Mouse (Mus musculus) heart, adult 2 months (tissue): ENCODE results near the gene Rnf208. TPM values are rescaled to one million over a fixed set of nuclear protein-coding genes. Genes with fewer than 3 reads are reported as not detected.

Experiments used
- DNase-seq, 2 experiments: peaks; one replicate each; pipeline ENCODE4 v3.0.0; 2021
- H3K27ac ChIP-seq: fragments of 200-600 bp; 2 replicates; pipeline ENCODE4 v1.8.1; 2022
- H3K27me3 ChIP-seq: fragments of 200-500 bp; 2 replicates; pipeline ENCODE4 v1.6.1; 2012; ENCODE audit warnings: mild to moderate bottlenecking, low read length, inconsistent platforms, mixed read lengths; ENCODE audit not compliant: control insufficient read depth, insufficient read depth
- H3K36me3 ChIP-seq: fragments of 200-500 bp; 2 replicates; pipeline ENCODE4 v1.6.1; 2012; ENCODE audit warnings: low read length, inconsistent platforms; ENCODE audit not compliant: control insufficient read depth, insufficient read depth
- H3K4me1 ChIP-seq: fragments of 200-500 bp; 2 replicates; pipeline ENCODE4 v1.6.1; 2011; ENCODE audit warnings: low read length; ENCODE audit not compliant: control insufficient read depth, insufficient read depth
- H3K4me3 ChIP-seq: fragments of 200-600 bp; 2 replicates; pipeline ENCODE4 v1.8.1; 2022
- H3K79me2 ChIP-seq: fragments of 200-500 bp; replicated peaks from 2 replicates; pipeline ENCODE4 v1.6.1; 2012; ENCODE audit warnings: mild to moderate bottlenecking, inconsistent platforms, low read length, moderate library complexity, mixed read lengths; ENCODE audit not compliant: control insufficient read depth, insufficient read depth
- H3K9ac ChIP-seq: fragments of 200-500 bp; 2 replicates; pipeline ENCODE4 v1.6.1; 2012; ENCODE audit warnings: low read depth, mild to moderate bottlenecking, control low read depth, inconsistent platforms, low read length, mixed read lengths
- CTCF ChIP-seq: fragments of 200-600 bp; IDR thresholded peaks from 2 replicates; pipeline ENCODE4 v1.8.1; 2022; ENCODE audit warnings: antibody characterized with exemption, mild to moderate bottlenecking, moderate library complexity
- EP300 ChIP-seq: fragments of 200-500 bp; IDR thresholded peaks from 2 replicates; pipeline ENCODE4 v1.6.1; 2011; ENCODE audit warnings: low read depth, low read length, control low read depth; ENCODE audit not compliant: insufficient read depth
- POLR2A ChIP-seq: fragments of 200-500 bp; IDR thresholded peaks from 2 replicates; pipeline ENCODE4 v1.6.1; 2011; ENCODE audit warnings: mild to moderate bottlenecking, low read depth, low read length, control low read depth; ENCODE audit not compliant: insufficient read depth
- WGBS: fragments of 180-500 bp; shearing (Covaris S2); methylation state at CpG from one replicate; pipeline ENCODE4 v1.1.7; 2018; 5-methylcytosine and 5-hydroxymethylcytosine counted together
- intact Hi-C: fragments of 180-260 bp; cut with DNase I; formaldehyde crosslinking; loops from one replicate; pipeline ENCODE4 v1.15.1; 2025
- polyA plus RNA-seq: library from polyadenylated mRNA; depleted of rRNA; stranded (reverse); fragments of >200 nt; gene quantifications from 2 replicates; pipeline ENCODE4 v1.2.3, GENCODE M21; 2012
- total RNA-seq, 2 experiments: library from RNA; stranded (reverse); gene quantifications; 2 replicates each; pipeline ENCODE4 v1.2.3; 2021

Rnf208 gene
- total and polyA plus RNA-seq, 3 experiments = 0.47 to 2.4 (median 0.61) TPM

- no peak for DNase-seq
- H3K27ac ChIP-seq = no peak overlapping the region
- intact Hi-C loops = loop anchor here (5.0 kb wide), 1 partner anchor 45 kb away; the partner anchor contains the start of genes Anapc2 and Ssna1
- H3K9ac ChIP-seq = no peak overlapping the region
- no peak for TF ChIP-seq POLR2A
- no peak overlapping the region for H3K4me3 ChIP-seq
- WGBS = 77% methylated on average over 5 of the region's 5 CpGs
- no peaks in the 10 kb centered on the region for H3K27me3 ChIP-seq
- peaks cover 3% of the 10 kb centered on the region; the same call in 1 of the 2 replicates for H3K36me3 ChIP-seq
- no peaks in the 10 kb centered on the region for H3K79me2 ChIP-seq
- peaks cover 5% of the 10 kb centered on the region for H3K4me1 ChIP-seq
Measured at GRCm38 (mm10) chr2:25226864-25227263, 15.2 kb upstream of the Rnf208 start.

- no peak overlapping the region for H3K4me3 ChIP-seq
- no peak for DNase-seq
- H3K4me1 ChIP-seq = peaks cover 5% of the 10 kb centered on the region
- no peaks in the 10 kb centered on the region for H3K79me2 ChIP-seq
- H3K36me3 ChIP-seq = peaks cover 3% of the 10 kb centered on the region; the same call in 1 of the 2 replicates
- intact Hi-C loops = loop anchor here (5.0 kb wide), 1 partner anchor 45 kb away; the partner anchor contains the start of genes Anapc2 and Ssna1
- H3K27ac ChIP-seq = no peak overlapping the region
- H3K27me3 ChIP-seq = no peaks in the 10 kb centered on the region
- TF ChIP-seq EP300 = no peak
- TF ChIP-seq POLR2A = no peak
- no peak for TF ChIP-seq CTCF
- 95% methylated on average over 4 of the region's 4 CpGs for WGBS
- no peak overlapping the region for H3K9ac ChIP-seq
Measured at GRCm38 (mm10) chr2:25227406-25227805, 14.6 kb upstream of the Rnf208 start.

- intact Hi-C loops = loop anchor here (1.0 to 5.0 kb wide), 3 partner anchors 26 to 44 kb away; partner anchors contain the start of genes Anapc2, Ssna1 and Tmem203
- Histone ChIP-seq H3K9ac (no peak overlapping the region; the same call in 1 of the 2 replicates), H3K27ac (peak overlapping the region; percentile 85), H3K27me3 (no peaks in the 10 kb centered on the region), H3K4me3 (peak overlapping the region; percentile 36; the same call in 1 of the 2 replicates), H3K79me2 (no peaks in the 10 kb centered on the region), H3K36me3 (no peaks in the 10 kb centered on the region; the same call in 1 of the 2 replicates), H3K4me1 (peaks cover 4% of the 10 kb centered on the region)
- DNase-seq = peak; percentile 84 to 90
- peak; percentile 83 for TF ChIP-seq CTCF
- TF ChIP-seq EP300 = peak; percentile 63; the same call in 1 of the 2 replicates
- TF ChIP-seq POLR2A = no peak
- WGBS = under 1% methylated on average over 7 of the region's 7 CpGs
Measured at GRCm38 (mm10) chr2:25228431-25228889, 13.6 kb upstream of the Rnf208 start.

GRCm38 (mm10) chr2:25228995-25229530 lies 13.0 kb upstream of the Rnf208 start:
- no peaks in the 10 kb centered on the region; the same call in 1 of the 2 replicates for H3K36me3 ChIP-seq
- 71% methylated on average over 6 of the region's 6 CpGs for WGBS
- DNase-seq = no peak
- intact Hi-C loops = loop anchor here (1.0 to 5.0 kb wide), 3 partner anchors 26 to 43 kb away; partner anchors contain the start of genes Anapc2, Ssna1 and Tmem203
- H3K4me3 ChIP-seq = no peak overlapping the region
- H3K9ac ChIP-seq = 0 out of 2 replicates have a peak overlapping the region, but pooled peaks have one; percentile 8
- peaks cover 4% of the 10 kb centered on the region for H3K4me1 ChIP-seq
- H3K27me3 ChIP-seq = no peaks in the 10 kb centered on the region
- TF ChIP-seq EP300 (no peak), CTCF (no peak), POLR2A (no peak)
- no peaks in the 10 kb centered on the region for H3K79me2 ChIP-seq
- peak overlapping the region; percentile 85 for H3K27ac ChIP-seq

GRCm38 (mm10) chr2:25229582-25229981 lies 12.5 kb upstream of the Rnf208 start:
- intact Hi-C loops = loop anchor here (2.0 to 5.0 kb wide), 2 partner anchors 25 to 43 kb away; partner anchors contain the start of genes Anapc2, Ssna1 and Tmem203

GRCm38 (mm10) chr2:25230581-25230980 lies 11.5 kb upstream of the Rnf208 start:
- Histone ChIP-seq H3K9ac (no peak overlapping the region), H3K27me3 (no peaks in the 10 kb centered on the region), H3K4me3 (no peak overlapping the region), H3K27ac (no peak overlapping the region), H3K36me3 (no peaks in the 10 kb centered on the region; the same call in 1 of the 2 replicates), H3K4me1 (peaks cover 4% of the 10 kb centered on the region), H3K79me2 (no peaks in the 10 kb centered on the region)
- no peak for TF ChIP-seq POLR2A
- no peak for TF ChIP-seq EP300
- no peak for TF ChIP-seq CTCF
- 81% methylated on average over 7 of the region's 7 CpGs for WGBS
- DNase-seq = no peak
- intact Hi-C loops = no loop called here

More at GRCm38 (mm10) chr2:25229582-25229981, 12.5 kb upstream of the Rnf208 start:
- DNase-seq = no peak
- Histone ChIP-seq H3K9ac (no peak overlapping the region), H3K4me1 (peaks cover 4% of the 10 kb centered on the region), H3K27me3 (no peaks in the 10 kb centered on the region), H3K27ac (no peak overlapping the region), H3K79me2 (no peaks in the 10 kb centered on the region), H3K4me3 (no peak overlapping the region), H3K36me3 (no peaks in the 10 kb centered on the region; the same call in 1 of the 2 replicates)
- TF ChIP-seq CTCF (no peak), POLR2A (no peak), EP300 (no peak)
- WGBS = 83% methylated on average over 5 of the region's 5 CpGs
